Mouse (Mus musculus): Measurements from ENCODE around the gene Clcf1. TPM values are rescaled to one million over a fixed set of nuclear protein-coding genes. Genes with fewer than 3 reads are reported as not detected.

Clcf1 gene
- polyA plus RNA-seq, 1 experiment = 5.0 TPM

DNA sequence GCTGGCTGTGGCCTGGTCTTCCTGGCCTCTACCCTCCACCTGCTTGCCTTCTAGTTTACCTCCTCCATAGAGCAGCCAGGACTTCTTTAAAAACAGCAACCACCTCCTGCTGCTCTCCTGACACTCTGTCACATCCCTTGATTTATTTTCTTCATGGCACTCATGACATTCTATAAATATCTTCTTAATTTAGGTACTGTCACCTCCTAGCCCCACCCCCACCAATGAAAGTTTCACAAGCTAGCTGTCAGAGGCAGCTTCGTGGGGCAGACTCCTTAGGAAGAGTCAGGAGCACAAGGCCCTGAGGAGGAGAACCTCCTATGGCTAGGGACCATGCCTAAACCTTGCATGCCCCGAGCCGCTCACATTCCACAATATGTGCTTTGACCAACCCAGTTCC is 26.7 kb upstream of the Clcf1 start:
- H3K27me3 ChIP-seq (ENCODE audit: control insufficient read depth, insufficient read depth, low read length) = no peaks in the 10 kb centered on the region
- WGBS = 71% methylated on average over 3 of the region's 3 CpGs
- no peak overlapping the region for H3K27ac ChIP-seq (ENCODE audit: insufficient read depth, low read length)
- TF ChIP-seq CTCF (IDR thresholded peaks at IDR 0.05; ENCODE audit: borderline replicate concordance, insufficient read depth, low read depth, low read length) = no peak
- TF ChIP-seq POLR2A (IDR thresholded peaks at IDR 0.05; ENCODE audit: borderline replicate concordance, insufficient read depth, low read length) = no peak
- no peaks in the 10 kb centered on the region; the same call in 1 of the 2 replicates for H3K4me1 ChIP-seq (ENCODE audit: control insufficient read depth, insufficient read depth, low read length)
- no peak overlapping the region for H3K4me3 ChIP-seq (replicated peaks; ENCODE audit: insufficient read depth, low read depth, low read length)
- DNase-seq = no peak

DNA sequence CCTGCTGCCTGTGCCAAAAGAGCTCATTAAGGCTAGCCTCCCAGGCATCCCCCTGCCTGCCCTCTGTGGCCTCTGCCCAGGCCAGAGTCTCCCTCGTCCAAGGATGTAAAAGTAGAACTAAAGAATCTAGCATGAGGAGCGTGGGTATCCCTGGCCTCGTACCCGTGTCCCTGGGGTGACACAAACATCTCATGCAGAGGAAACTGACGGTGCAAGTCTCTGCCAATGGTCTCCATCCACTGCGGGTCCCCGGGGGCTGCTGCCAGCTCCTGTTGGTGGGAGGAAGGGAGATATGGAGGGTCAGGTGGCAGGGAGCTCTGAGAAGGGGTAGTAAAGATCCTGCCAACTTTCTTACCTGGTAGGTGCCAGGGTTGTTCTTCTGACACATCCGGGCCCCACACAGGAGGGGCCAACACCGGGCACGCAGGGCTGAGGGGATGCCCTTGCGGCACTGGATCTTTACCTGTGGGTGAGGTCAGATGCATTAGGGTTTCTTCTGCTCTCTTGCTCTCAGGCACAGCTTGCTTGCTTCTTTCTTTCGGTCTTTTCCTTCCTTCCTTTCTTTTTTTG is 24.9 kb upstream of the Clcf1 start:
- WGBS = 81% methylated on average over 12 of the region's 12 CpGs
- DNase-seq = no peak
- Histone ChIP-seq H3K4me3 (replicated peaks; ENCODE audit: insufficient read depth, low read depth, low read length) (no peak overlapping the region), H3K27ac (ENCODE audit: insufficient read depth, low read length) (no peak overlapping the region), H3K27me3 (ENCODE audit: control insufficient read depth, insufficient read depth, low read length) (no peaks in the 10 kb centered on the region), H3K4me1 (ENCODE audit: control insufficient read depth, insufficient read depth, low read length) (peaks cover 9% of the 10 kb centered on the region)
- TF ChIP-seq CTCF (IDR thresholded peaks at IDR 0.05; ENCODE audit: borderline replicate concordance, insufficient read depth, low read depth, low read length) (no peak), POLR2A (IDR thresholded peaks at IDR 0.05; ENCODE audit: borderline replicate concordance, insufficient read depth, low read length) (no peak)

- H3K4me1 ChIP-seq (ENCODE audit: control insufficient read depth, insufficient read depth, low read length) = peaks cover 26% of the 10 kb centered on the region
- DNase-seq = no peak
- no peaks in the 10 kb centered on the region for H3K27me3 ChIP-seq (ENCODE audit: control insufficient read depth, insufficient read depth, low read length)
- peak within 1 kb of the TSS; percentile 95 for H3K4me3 ChIP-seq (replicated peaks; ENCODE audit: insufficient read depth, low read depth, low read length)
- peak within 1 kb of the TSS; percentile 49 for H3K27ac ChIP-seq (ENCODE audit: insufficient read depth, low read length)
- WGBS = 77% methylated on average over 4 of the region's 4 CpGs
- no peak for TF ChIP-seq POLR2A (IDR thresholded peaks at IDR 0.05; ENCODE audit: borderline replicate concordance, insufficient read depth, low read length)
- TF ChIP-seq CTCF (IDR thresholded peaks at IDR 0.05; ENCODE audit: borderline replicate concordance, insufficient read depth, low read depth, low read length) = no peak
Observed at GRCm38 (mm10) chr19:4190831-4191334, 23.2 kb upstream of the Clcf1 start, which contains the start of gene Tbc1d10c. TSS of gene Tbc1d10c (minus strand) at chr19:4191284.

- peak; percentile 94 to 95 for DNase-seq
- 3% methylated on average over 38 of the region's 47 CpGs for WGBS
- Histone ChIP-seq H3K27me3 (ENCODE audit: control insufficient read depth, insufficient read depth, low read length) (no peaks in the 10 kb centered on the region), H3K27ac (ENCODE audit: insufficient read depth, low read length) (peak within 1 kb of the TSS; percentile 49), H3K4me3 (replicated peaks; ENCODE audit: insufficient read depth, low read depth, low read length) (peak within 1 kb of the TSS; percentile 95), H3K4me1 (ENCODE audit: control insufficient read depth, insufficient read depth, low read length) (peaks cover 33% of the 10 kb centered on the region)
- TF ChIP-seq POLR2A (IDR thresholded peaks at IDR 0.05; ENCODE audit: borderline replicate concordance, insufficient read depth, low read length) (peak; percentile 76), CTCF (IDR thresholded peaks at IDR 0.05; ENCODE audit: borderline replicate concordance, insufficient read depth, low read depth, low read length) (peak; percentile 60; the same call in 1 of the 2 replicates)
Observed at GRCm38 (mm10) chr19:4191528-4192250, 22.3 kb upstream of the Clcf1 start, which contains the start of gene Ppp1ca. TSS of gene Ppp1ca (plus strand) at chr19:4192065.

DNA sequence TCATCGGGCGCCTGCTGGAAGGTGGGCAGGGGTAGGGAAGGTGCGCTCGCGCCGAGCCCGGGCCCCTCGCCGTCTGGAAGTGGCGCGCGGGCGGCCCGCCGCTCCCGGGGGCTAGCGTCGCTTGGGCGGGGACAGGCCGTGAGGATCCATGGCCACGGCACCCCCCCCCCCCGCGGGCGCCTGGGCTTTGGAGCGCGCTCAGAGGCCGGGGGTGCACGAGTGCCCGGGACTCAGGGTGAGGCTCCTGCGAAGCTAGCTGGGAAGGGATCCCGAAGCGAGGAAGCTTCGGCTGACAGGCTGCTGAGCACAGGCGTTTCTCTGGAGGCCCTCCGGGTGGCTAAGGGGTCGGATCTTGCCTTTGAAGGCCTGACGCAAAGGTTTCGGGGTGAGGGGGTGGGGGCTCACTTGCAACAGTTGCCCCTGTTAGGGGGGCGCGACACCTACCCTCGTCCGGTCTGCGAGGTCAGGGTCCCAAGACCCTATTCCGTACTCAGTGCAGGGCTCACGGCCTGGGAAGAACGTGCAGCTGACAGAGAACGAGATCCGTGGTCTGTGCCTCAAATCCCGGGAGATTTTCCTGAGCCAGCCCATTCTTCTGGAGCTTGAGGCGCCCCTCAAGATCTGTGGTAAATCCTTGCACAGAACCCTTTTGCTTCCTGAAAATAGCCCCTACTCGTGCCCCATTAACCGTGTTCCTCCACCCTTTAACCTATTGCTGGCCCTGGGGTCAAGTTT is 21.6 kb upstream of the Clcf1 start:
- H3K27me3 ChIP-seq (ENCODE audit: control insufficient read depth, insufficient read depth, low read length) = no peaks in the 10 kb centered on the region
- peak overlapping the region; percentile 49 for H3K27ac ChIP-seq (ENCODE audit: insufficient read depth, low read length)
- H3K4me1 ChIP-seq (ENCODE audit: control insufficient read depth, insufficient read depth, low read length) = peaks cover 38% of the 10 kb centered on the region
- TF ChIP-seq POLR2A (IDR thresholded peaks at IDR 0.05; ENCODE audit: borderline replicate concordance, insufficient read depth, low read length) = no peak
- peak overlapping the region; percentile 95 for H3K4me3 ChIP-seq (replicated peaks; ENCODE audit: insufficient read depth, low read depth, low read length)
- under 1% methylated on average over 52 of the region's 52 CpGs for whole genome bisulfite sequencing
- DNase-seq = no peak

DNA sequence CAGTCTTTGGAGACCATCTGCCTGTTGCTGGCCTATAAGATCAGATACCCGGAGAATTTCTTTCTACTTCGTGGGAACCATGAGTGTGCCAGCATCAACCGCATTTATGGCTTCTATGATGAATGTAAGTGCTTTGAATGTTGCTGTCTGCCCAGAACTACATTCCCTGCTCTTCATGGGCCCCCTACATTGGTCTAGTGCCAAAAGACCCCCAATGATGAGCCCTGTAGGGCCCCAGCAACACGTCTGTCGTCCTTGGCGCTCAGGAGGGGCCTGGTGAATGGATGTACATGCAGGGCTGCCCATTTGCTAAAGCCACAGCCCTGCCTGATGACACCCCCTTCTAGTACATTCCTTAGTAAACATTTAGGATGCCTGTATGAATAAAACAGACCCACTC is 20.9 kb upstream of the Clcf1 start:
- Histone ChIP-seq H3K4me3 (replicated peaks; ENCODE audit: insufficient read depth, low read depth, low read length) (peak overlapping the region; percentile 95), H3K27ac (ENCODE audit: insufficient read depth, low read length) (peak overlapping the region; percentile 49; the same call in 1 of the 2 replicates), H3K27me3 (ENCODE audit: control insufficient read depth, insufficient read depth, low read length) (no peaks in the 10 kb centered on the region), H3K4me1 (ENCODE audit: control insufficient read depth, insufficient read depth, low read length) (peaks cover 40% of the 10 kb centered on the region)
- 8% methylated on average over 6 of the region's 6 CpGs for WGBS
- no peak for TF ChIP-seq POLR2A (IDR thresholded peaks at IDR 0.05; ENCODE audit: borderline replicate concordance, insufficient read depth, low read length)
- TF ChIP-seq CTCF (IDR thresholded peaks at IDR 0.05; ENCODE audit: borderline replicate concordance, insufficient read depth, low read depth, low read length) = no peak
- DNase-seq = no peak

- H3K27me3 ChIP-seq (ENCODE audit: control insufficient read depth, insufficient read depth, low read length) = no peaks in the 10 kb centered on the region
- peaks cover 40% of the 10 kb centered on the region for H3K4me1 ChIP-seq (ENCODE audit: control insufficient read depth, insufficient read depth, low read length)
- no peak for DNase-seq
- no peak overlapping the region for H3K4me3 ChIP-seq (replicated peaks; ENCODE audit: insufficient read depth, low read depth, low read length)
- TF ChIP-seq CTCF (IDR thresholded peaks at IDR 0.05; ENCODE audit: borderline replicate concordance, insufficient read depth, low read depth, low read length) (no peak), POLR2A (IDR thresholded peaks at IDR 0.05; ENCODE audit: borderline replicate concordance, insufficient read depth, low read length) (no peak)
- peak overlapping the region; percentile 13; the same call in 1 of the 2 replicates for H3K27ac ChIP-seq (ENCODE audit: insufficient read depth, low read length)
- WGBS = 34% methylated on average over 8 of the region's 8 CpGs
Observed at GRCm38 (mm10) chr19:4194021-4194724, 19.9 kb upstream of the Clcf1 start.
